Mouse (Mus musculus) midbrain, embryonic 12.5 days (tissue): ENCODE measurements at regions not wholly inside any gene's neighbourhood (a gene's known extent, or its start where the extent isn't known, plus 50 kb on each side); places are given as distances from the start of the nearest gene placed in this dataset. TPM values are rescaled to one million over a fixed set of nuclear protein-coding genes. Genes with fewer than 3 reads are reported as not detected.

Experiments used
- ATAC-seq: fragments of 200-750 bp; cut with Nextera tagmentation; 2 replicates; pipeline ENCODE4 v1.8.0; 2017; ENCODE audit warnings: low read depth, moderate TSS enrichment, moderate library complexity; ENCODE audit not compliant: low FRiP score
- H3K27ac ChIP-seq: fragments of 300-500 bp; sonication (generic); replicated peaks from 2 replicates; pipeline ENCODE4 v1.5.1; 2016; ENCODE audit warnings: mild to moderate bottlenecking
- H3K27me3 ChIP-seq: fragments of 300-500 bp; sonication (generic); 2 replicates; pipeline ENCODE4 v1.6.1; 2016; ENCODE audit warnings: mild to moderate bottlenecking
- H3K36me3 ChIP-seq: fragments of 300-500 bp; sonication (generic); 2 replicates; pipeline ENCODE4 v1.6.1; 2016
- H3K4me1 ChIP-seq: fragments of 300-500 bp; sonication (generic); 2 replicates; pipeline ENCODE4 v1.6.1; 2016
- H3K4me2 ChIP-seq: fragments of 300-500 bp; sonication (generic); replicated peaks from 2 replicates; pipeline ENCODE4 v1.6.1; 2016; ENCODE audit warnings: mild to moderate bottlenecking, moderate library complexity
- H3K4me3 ChIP-seq: fragments of 300-500 bp; sonication (generic); 2 replicates; pipeline ENCODE4 v1.5.1; 2016; ENCODE audit warnings: mild to moderate bottlenecking
- H3K9ac ChIP-seq: fragments of 300-500 bp; sonication (generic); replicated peaks from 2 replicates; pipeline ENCODE4 v1.6.1; 2016; ENCODE audit warnings: mild to moderate bottlenecking, moderate library complexity
- H3K9me3 ChIP-seq: fragments of 300-500 bp; sonication (generic); 2 replicates; pipeline ENCODE4 v1.6.1; 2016; ENCODE audit warnings: mild to moderate bottlenecking
- WGBS: fragments of 180-500 bp; shearing (Covaris S2); methylation state at CpG from one replicate; pipeline ENCODE4 v1.1.7; 2016; 5-methylcytosine and 5-hydroxymethylcytosine counted together
- microRNA-seq: library from miRNA; unstranded; fragments of <30 nt; microRNA quantifications from one replicate; pipeline ENCODE4, GENCODE M21; 2017

- Histone ChIP-seq H3K27ac (no peak overlapping the region), H3K9ac (no peak overlapping the region), H3K9me3 (no peaks in the 10 kb centered on the region), H3K4me2 (no peak overlapping the region), H3K4me1 (no peaks in the 10 kb centered on the region), H3K27me3 (no peaks in the 10 kb centered on the region), H3K4me3 (no peak overlapping the region), H3K36me3 (no peaks in the 10 kb centered on the region)
- 79% methylated on average over 6 of the region's 6 CpGs for WGBS
- ATAC-seq: no peak
Measured at GRCm38 (mm10) chr16:19884535-19884934, 98.3 kb downstream of the Klhl6 start.

GRCm38 (mm10) chr16:19886596-19886995, 96.2 kb downstream of the Klhl6 start:
- no peaks in the 10 kb centered on the region for H3K27me3 ChIP-seq
- H3K9me3 ChIP-seq: no peaks in the 10 kb centered on the region
- no peak overlapping the region for H3K9ac ChIP-seq
- H3K36me3 ChIP-seq: no peaks in the 10 kb centered on the region
- no peaks in the 10 kb centered on the region for H3K4me1 ChIP-seq
- no peak overlapping the region for H3K27ac ChIP-seq
- no peak for ATAC-seq
- H3K4me2 ChIP-seq: no peak overlapping the region
- no peak overlapping the region for H3K4me3 ChIP-seq

GRCm38 (mm10) chr16:19889576-19889975, 93.3 kb downstream of the Klhl6 start:
- Histone ChIP-seq H3K9ac (no peak overlapping the region), H3K4me2 (no peak overlapping the region), H3K4me1 (no peaks in the 10 kb centered on the region), H3K27ac (no peak overlapping the region), H3K9me3 (no peaks in the 10 kb centered on the region), H3K27me3 (no peaks in the 10 kb centered on the region), H3K36me3 (no peaks in the 10 kb centered on the region), H3K4me3 (no peak overlapping the region)
- ATAC-seq: no peak
- WGBS: 78% methylated on average over 3 of the region's 3 CpGs

GRCm38 (mm10) chr16:19891441-19891840, 91.4 kb downstream of the Klhl6 start:
- no peak overlapping the region for H3K9ac ChIP-seq
- no peaks in the 10 kb centered on the region for H3K27me3 ChIP-seq
- ATAC-seq: no peak
- no peaks in the 10 kb centered on the region for H3K36me3 ChIP-seq
- H3K4me1 ChIP-seq: no peaks in the 10 kb centered on the region
- 87% methylated on average over 3 of the region's 3 CpGs for WGBS
- H3K27ac ChIP-seq: no peak overlapping the region
- no peak overlapping the region for H3K4me3 ChIP-seq
- H3K4me2 ChIP-seq: no peak overlapping the region
- no peaks in the 10 kb centered on the region for H3K9me3 ChIP-seq

- Histone ChIP-seq H3K9me3 (no peaks in the 10 kb centered on the region), H3K27ac (no peak overlapping the region), H3K4me3 (no peak overlapping the region), H3K4me1 (no peaks in the 10 kb centered on the region), H3K4me2 (no peak overlapping the region), H3K9ac (no peak overlapping the region), H3K27me3 (no peaks in the 10 kb centered on the region), H3K36me3 (no peaks in the 10 kb centered on the region)
- ATAC-seq: no peak
- WGBS: 93% methylated on average over 9 of the region's 9 CpGs
Measured at GRCm38 (mm10) chr16:19894435-19894994, 88.3 kb downstream of the Klhl6 start.

Small RNAs in the stretch of these regions (microRNA-seq; reads per million reads assigned to microRNA genes)
- gene Gm27883: not detected
